Mouse (Mus musculus) kidney, adult 2 months (tissue): ENCODE measurements around the gene Mymk. TPM values are rescaled to one million over a fixed set of nuclear protein-coding genes. Genes with fewer than 3 reads are reported as not detected.

Experiments used
- DNase-seq: peaks from one replicate; pipeline ENCODE4 v3.0.0; 2021
- H3K27ac ChIP-seq: fragments of 200-500 bp; 2 replicates; pipeline ENCODE4 v1.5.1; 2012; ENCODE audit warnings: low read depth, low read length, control low read depth, inconsistent platforms; ENCODE audit not compliant: insufficient read depth
- H3K27me3 ChIP-seq: fragments of 200-500 bp; replicated peaks from 2 replicates; pipeline ENCODE4 v1.6.1; 2012; ENCODE audit warnings: mild to moderate bottlenecking, moderate library complexity, low read length, inconsistent platforms; ENCODE audit not compliant: control insufficient read depth, insufficient read depth
- H3K36me3 ChIP-seq: fragments of 200-500 bp; 2 replicates; pipeline ENCODE4 v1.6.1; 2012; ENCODE audit warnings: mild to moderate bottlenecking, moderate library complexity, low read length, inconsistent platforms; ENCODE audit not compliant: control insufficient read depth, insufficient read depth
- H3K4me1 ChIP-seq: fragments of 200-500 bp; 2 replicates; pipeline ENCODE4 v1.6.1; 2011; ENCODE audit warnings: low read length; ENCODE audit not compliant: control insufficient read depth, insufficient read depth
- H3K4me3 ChIP-seq: fragments of 200-500 bp; 2 replicates; pipeline ENCODE4 v1.5.1; 2011; ENCODE audit warnings: mild to moderate bottlenecking, low read depth, low read length, control low read depth; ENCODE audit not compliant: insufficient read depth
- CTCF ChIP-seq: fragments of 200-500 bp; conservative IDR thresholded peaks from 2 replicates; pipeline ENCODE4 v1.5.1; 2011; ENCODE audit warnings: low read depth, mild to moderate bottlenecking, control low read depth, low read length, moderate library complexity, mixed read lengths; ENCODE audit not compliant: insufficient read depth, insufficient read length
- POLR2A ChIP-seq: fragments of 200-500 bp; IDR thresholded peaks from one replicate; pipeline ENCODE4 v1.6.1; 2011; ENCODE audit warnings: low read depth, low read length, control low read depth
- WGBS: fragments of 180-500 bp; shearing (Covaris S2); methylation state at CpG from one replicate; pipeline ENCODE4 v1.1.7; 2018; 5-methylcytosine and 5-hydroxymethylcytosine counted together
- polyA plus RNA-seq: library from polyadenylated mRNA; depleted of rRNA; stranded (reverse); fragments of >200 nt; gene quantifications from 2 replicates; pipeline ENCODE4 v1.2.3, GENCODE M21; 2012

The Mymk gene
- polyA plus RNA-seq, 1 experiment: 0.09 TPM

DNA sequence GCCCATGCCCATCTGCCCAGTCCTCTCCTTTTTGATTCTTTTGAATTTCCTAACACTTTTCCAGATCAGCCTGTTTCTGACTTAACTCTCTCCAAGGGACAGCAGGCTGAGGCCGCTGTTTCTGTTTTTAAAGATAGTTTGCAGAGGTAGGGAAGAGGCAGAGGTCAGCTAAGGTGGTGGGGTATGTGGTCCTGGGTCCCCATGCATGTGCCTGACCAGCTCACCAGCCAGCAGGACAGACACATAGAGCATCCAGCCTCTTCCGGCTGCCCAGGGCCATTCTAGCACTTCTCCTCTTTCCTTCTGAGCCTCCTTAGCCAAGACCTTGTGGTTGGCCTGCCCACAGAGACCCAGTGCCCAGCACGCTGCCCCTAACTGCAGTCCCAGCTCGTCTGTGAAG is 13.7 kb downstream of the Mymk start:
- Histone ChIP-seq H3K4me3 (no peak overlapping the region), H3K27me3 (no peaks in the 10 kb centered on the region), H3K36me3 (no peaks in the 10 kb centered on the region), H3K27ac (no peak overlapping the region), H3K4me1 (peaks cover 3% of the 10 kb centered on the region; the same call in 1 of the 2 replicates)
- no peak for DNase-seq
- 54% methylated on average over 4 of the region's 4 CpGs for WGBS
- TF ChIP-seq POLR2A (no peak), CTCF (no peak)

DNA sequence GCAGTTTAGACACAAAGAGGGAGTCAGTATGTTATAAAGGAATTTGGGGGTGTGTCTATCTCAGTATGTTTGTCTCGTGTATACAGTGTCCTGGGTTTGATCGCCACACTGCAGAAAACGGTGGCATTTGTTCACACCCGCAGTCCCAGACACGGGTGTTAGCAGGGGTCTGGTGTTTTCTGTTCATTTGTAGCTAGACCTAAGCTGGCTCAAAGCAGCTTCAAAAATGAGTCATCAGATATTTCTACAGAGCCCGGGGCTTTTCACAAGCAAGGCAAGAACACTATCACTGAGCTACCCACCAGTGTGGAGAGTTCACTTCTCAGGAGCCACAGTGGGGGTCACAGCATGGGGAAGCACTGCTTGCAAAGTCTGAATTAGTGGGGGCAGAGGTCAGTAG is 22.6 kb downstream of the Mymk start:
- Histone ChIP-seq H3K36me3 (no peaks in the 10 kb centered on the region), H3K27me3 (no peaks in the 10 kb centered on the region), H3K4me1 (no peaks in the 10 kb centered on the region), H3K27ac (no peak overlapping the region), H3K4me3 (no peak overlapping the region)
- 57% methylated on average over 6 of the region's 6 CpGs for WGBS
- no peak for TF ChIP-seq POLR2A
- no peak for TF ChIP-seq CTCF
- DNase-seq: no peak

DNA sequence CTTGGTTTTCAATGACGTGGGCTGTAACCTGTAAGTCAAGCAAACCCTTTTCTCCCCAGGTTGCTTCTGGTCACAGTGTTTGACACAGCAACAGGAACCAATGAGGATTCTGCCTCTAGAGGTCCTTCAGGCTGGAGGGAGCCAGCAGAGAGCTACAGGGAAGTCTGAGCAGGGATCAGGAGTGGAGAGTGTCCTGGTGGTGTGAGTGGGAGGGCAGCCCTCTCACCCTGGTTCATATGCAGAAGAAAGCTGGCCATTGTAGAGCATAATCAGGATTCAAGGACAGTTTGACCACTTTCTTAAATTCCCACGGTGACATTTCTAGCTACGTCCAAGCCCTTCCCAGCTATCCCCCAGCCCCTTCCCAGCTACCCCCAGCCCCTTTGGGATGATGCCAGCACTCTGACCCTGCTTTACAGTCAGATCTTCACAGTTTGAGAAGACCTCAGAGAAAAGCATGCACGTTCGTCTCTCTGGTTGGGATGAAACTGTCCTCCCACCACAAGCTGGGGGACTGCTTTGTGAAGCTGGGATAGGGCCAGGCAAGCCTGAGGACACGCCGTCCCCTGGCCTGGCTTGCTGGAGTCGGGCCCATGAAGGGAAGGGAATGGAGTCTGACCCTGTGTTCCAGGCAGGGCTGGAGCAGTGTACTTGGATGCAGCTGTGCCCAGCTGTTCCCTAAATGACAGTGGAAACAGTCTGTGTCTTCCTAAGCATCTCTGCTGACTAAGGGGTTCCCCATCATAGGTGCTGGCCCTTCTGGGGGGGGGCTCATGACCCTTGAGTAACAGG is 25.8 kb downstream of the Mymk start:
- TF ChIP-seq POLR2A: no peak
- TF ChIP-seq CTCF: no peak
- no peaks in the 10 kb centered on the region for H3K36me3 ChIP-seq
- no peaks in the 10 kb centered on the region for H3K27me3 ChIP-seq
- WGBS: 53% methylated on average over 8 of the region's 8 CpGs
- peak overlapping the region; percentile 13 for H3K27ac ChIP-seq
- H3K4me1 ChIP-seq: 0 out of 2 replicates have a peak, but pooled peaks cover 3% of the 10 kb centered on the region
- peak; percentile 82 for DNase-seq
- no peak overlapping the region for H3K4me3 ChIP-seq

DNA sequence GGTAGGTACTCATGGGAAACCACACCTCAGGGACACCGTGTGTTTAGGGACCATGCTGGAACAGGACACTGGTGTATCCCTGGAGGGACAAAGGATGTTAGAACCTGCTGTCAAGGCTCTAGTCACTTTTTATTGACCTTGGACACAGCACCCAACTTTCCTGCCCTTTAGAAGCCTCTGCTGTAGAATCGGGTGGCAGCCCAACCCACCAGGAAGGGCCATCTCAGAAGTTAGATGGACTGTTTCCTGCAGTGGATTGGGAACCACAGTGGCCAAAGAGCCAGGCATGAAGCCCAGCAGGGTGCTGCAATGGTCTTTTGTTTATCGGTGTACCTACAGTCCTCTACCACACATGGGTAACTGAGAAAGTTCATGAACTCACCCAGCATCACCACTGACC is 27.3 kb downstream of the Mymk start:
- DNase-seq: peak; percentile 57
- no peaks in the 10 kb centered on the region for H3K36me3 ChIP-seq
- TF ChIP-seq CTCF (no peak), POLR2A (no peak)
- H3K27ac ChIP-seq: peak overlapping the region; percentile 4; the same call in 1 of the 2 replicates
- H3K27me3 ChIP-seq: no peaks in the 10 kb centered on the region
- 54% methylated on average over 3 of the region's 3 CpGs for WGBS
- 0 out of 2 replicates have a peak, but pooled peaks cover 3% of the 10 kb centered on the region for H3K4me1 ChIP-seq
- no peak overlapping the region for H3K4me3 ChIP-seq

DNA sequence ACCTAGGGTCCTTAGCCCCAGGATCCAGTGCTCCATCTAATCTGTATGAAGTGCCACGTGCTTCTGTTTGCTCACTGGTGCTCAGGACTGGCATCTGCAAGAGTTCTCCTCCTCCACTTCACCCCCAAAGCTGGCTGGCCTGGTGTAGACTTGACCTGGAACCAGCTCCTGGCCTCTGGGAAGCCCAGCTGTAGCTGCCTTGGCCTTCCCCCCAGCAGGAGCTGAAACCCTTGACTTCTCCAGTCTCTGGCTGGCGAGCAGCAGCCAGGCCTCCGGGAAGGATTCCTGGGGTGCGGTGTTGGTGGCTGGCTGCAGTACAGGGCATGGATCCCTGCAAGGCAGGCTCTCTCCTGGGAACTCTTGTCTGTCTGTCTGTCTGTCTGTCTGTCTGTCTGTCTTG is 27.8 kb downstream of the Mymk start:
- H3K27ac ChIP-seq: peak overlapping the region; percentile 22; the same call in 1 of the 2 replicates
- H3K4me1 ChIP-seq: 0 out of 2 replicates have a peak, but pooled peaks cover 3% of the 10 kb centered on the region
- DNase-seq: peak; percentile 52
- WGBS: 62% methylated on average over 4 of the region's 4 CpGs
- H3K27me3 ChIP-seq: no peaks in the 10 kb centered on the region
- no peak for TF ChIP-seq POLR2A
- TF ChIP-seq CTCF: no peak
- no peak overlapping the region for H3K4me3 ChIP-seq
- H3K36me3 ChIP-seq: no peaks in the 10 kb centered on the region

DNA sequence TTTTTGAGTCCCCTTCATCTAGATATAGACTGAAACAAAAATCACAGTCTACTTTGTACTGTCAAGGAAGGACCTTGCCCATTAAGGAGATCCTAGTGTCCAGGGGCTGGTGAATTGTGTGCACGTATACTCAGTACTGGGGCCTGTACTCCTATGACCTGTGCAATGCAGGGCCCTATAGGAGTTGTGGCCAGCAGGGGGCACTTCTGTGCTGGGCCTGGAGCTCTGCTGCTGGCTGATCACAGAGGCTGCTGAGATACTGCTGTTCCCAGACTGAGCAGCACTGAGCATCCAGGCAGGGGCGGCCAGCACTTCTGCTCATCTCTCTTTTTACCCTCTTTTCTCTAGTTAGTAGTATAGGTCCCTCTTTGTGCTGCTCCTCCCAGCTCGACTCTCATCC is 28.5 kb downstream of the Mymk start:
- H3K27ac ChIP-seq: no peak overlapping the region
- peaks cover 7% of the 10 kb centered on the region; the same call in 1 of the 2 replicates for H3K4me1 ChIP-seq
- no peaks in the 10 kb centered on the region for H3K27me3 ChIP-seq
- TF ChIP-seq CTCF (peak; percentile 78), POLR2A (no peak)
- WGBS: 38% methylated on average over 3 of the region's 3 CpGs
- DNase-seq: peak; percentile 88
- no peak overlapping the region for H3K4me3 ChIP-seq
- no peaks in the 10 kb centered on the region for H3K36me3 ChIP-seq

DNA sequence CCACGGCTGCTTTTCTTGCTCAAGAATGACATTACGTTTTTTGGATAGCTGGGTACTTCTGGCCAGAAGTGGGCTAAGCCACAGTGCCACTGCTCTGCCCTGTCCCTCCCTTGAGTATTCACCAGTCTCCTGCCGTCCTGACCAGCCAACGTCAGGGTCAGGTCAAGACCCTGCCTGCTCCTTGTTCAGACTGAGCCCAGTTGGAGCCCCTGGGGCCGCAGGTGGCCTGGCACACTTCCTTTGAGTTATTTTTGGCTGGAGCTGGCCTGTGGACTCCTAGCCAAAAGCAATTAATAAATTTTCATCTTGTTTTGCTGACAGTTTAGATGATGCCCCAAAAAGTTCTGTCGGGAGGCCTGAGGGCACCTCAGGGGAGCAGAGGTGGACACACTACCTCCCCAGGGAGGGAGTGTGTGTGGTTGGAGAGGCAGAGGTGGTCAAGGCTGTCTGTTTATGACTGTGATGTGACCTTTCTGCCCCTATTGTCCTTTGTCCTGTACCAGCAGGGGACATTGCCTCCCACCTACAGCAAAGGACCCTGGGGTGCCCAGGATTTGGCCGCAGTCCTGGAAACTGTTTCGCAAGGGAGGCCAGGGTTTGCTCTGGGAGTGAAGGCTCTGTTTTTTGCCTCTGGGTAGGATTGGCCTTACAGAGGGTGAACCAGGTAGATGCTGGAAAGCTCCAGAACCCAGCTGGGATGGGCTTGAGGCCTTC is 29.7 kb downstream of the Mymk start:
- H3K27ac ChIP-seq: peak overlapping the region; percentile 69
- peak; percentile 90 for DNase-seq
- TF ChIP-seq CTCF: no peak
- TF ChIP-seq POLR2A: no peak
- no peaks in the 10 kb centered on the region for H3K36me3 ChIP-seq
- no peak overlapping the region for H3K4me3 ChIP-seq
- peaks cover 7% of the 10 kb centered on the region; the same call in 1 of the 2 replicates for H3K4me1 ChIP-seq
- WGBS: 39% methylated on average over 8 of the region's 8 CpGs
- H3K27me3 ChIP-seq: no peaks in the 10 kb centered on the region
